8 mouse cellular contexts compared by ENCODE assay signal in genomic region chr12:3807548-3808395, GRCm38 (mm10). TPM values are rescaled to one million over a fixed set of nuclear protein-coding genes. Genes with fewer than 3 reads are reported as not detected.
DNase-seq lines count a peak whose midpoint lies in the region; ATAC-seq and TF ChIP-seq lines count a peak whose summit lies in the region.

No protein-coding gene starts in this region.

- H3K36me3 ChIP-seq in ES-E14 (ENCODE audit: control insufficient read depth, insufficient read depth, low read length, poor library complexity, severe bottlenecking) = no peaks in the 10 kb centered on the region
- H3K36me3 ChIP-seq in forebrain, embryonic 15.5 days = no peaks in the 10 kb centered on the region
- no peaks in the 10 kb centered on the region for H3K36me3 ChIP-seq in hindbrain, embryonic 13.5 days
- H3K36me3 ChIP-seq in midbrain, embryonic 11.5 days (ENCODE audit: control insufficient read depth, insufficient read depth, low read length) = no peaks in the 10 kb centered on the region

- H3K4me1 ChIP-seq in ES-E14 (ENCODE audit: control insufficient read depth in 2 of 2, insufficient read depth in 2 of 2, low read length in 2 of 2, poor library complexity in 1 of 2) = peaks cover 3 to 18% of the 10 kb centered on the region in 2 experiments; a peak in 2 of 4 replicates
- peaks cover 46% of the 10 kb centered on the region for H3K4me1 ChIP-seq in forebrain, embryonic 15.5 days
- peaks cover 53% of the 10 kb centered on the region for H3K4me1 ChIP-seq in hindbrain, embryonic 13.5 days (replicated peaks)
- peaks cover 17% of the 10 kb centered on the region for H3K4me1 ChIP-seq in midbrain, embryonic 11.5 days (ENCODE audit: control insufficient read depth, insufficient read depth, low read length)

- H3K27me3 ChIP-seq in forebrain, embryonic 15.5 days = no peaks in the 10 kb centered on the region
- 0 out of 2 replicates have a peak, but pooled peaks cover 12% of the 10 kb centered on the region for H3K27me3 ChIP-seq in hindbrain, embryonic 13.5 days
- no peaks in the 10 kb centered on the region for H3K27me3 ChIP-seq in midbrain, embryonic 11.5 days (ENCODE audit: control insufficient read depth, insufficient read depth, low read length)

- peak overlapping the region; percentile 82 for H3K9ac ChIP-seq in ES-E14 (ENCODE audit: insufficient read depth, low read depth, low read length, poor library complexity, severe bottlenecking)
- peak overlapping the region; percentile 65 for H3K9ac ChIP-seq in forebrain, embryonic 15.5 days (replicated peaks)
- H3K9ac ChIP-seq in hindbrain, embryonic 13.5 days = peak overlapping the region; percentile 94
- H3K9ac ChIP-seq in midbrain, embryonic 11.5 days (ENCODE audit: low read length) = peak overlapping the region; percentile 86

- peak overlapping the region; percentile 52 for H3K4me2 ChIP-seq in forebrain, embryonic 15.5 days (replicated peaks)
- H3K4me2 ChIP-seq in hindbrain, embryonic 13.5 days = peak overlapping the region; percentile 78
- H3K4me2 ChIP-seq in midbrain, embryonic 11.5 days = peak overlapping the region; percentile 85

- in situ Hi-C loops in ES-E14 (cut with MboI; ENCODE audit: low sequenced_read_pairs in 2 of 2, unreplicated experiment in 2 of 2) = no loop called here

- 0 out of 2 replicates have a peak overlapping the region, but pooled peaks have one; percentile 14 for H3K27ac ChIP-seq in ES-E14 (ENCODE audit: insufficient read depth, low read depth, low read length, poor library complexity, severe bottlenecking)
- H3K27ac ChIP-seq in forebrain, embryonic 15.5 days (replicated peaks) = peak overlapping the region; percentile 82
- peak overlapping the region; percentile 95 for H3K27ac ChIP-seq in hindbrain, embryonic 13.5 days
- peak overlapping the region; percentile 63 for H3K27ac ChIP-seq in midbrain, embryonic 11.5 days (ENCODE audit: low read depth, low read length)

- H3K9me3 ChIP-seq in ES-E14 (ENCODE audit: control insufficient read depth, insufficient read depth, low read depth, low read length) = no peaks in the 10 kb centered on the region
- H3K9me3 ChIP-seq in forebrain, embryonic 15.5 days = no peaks in the 10 kb centered on the region
- H3K9me3 ChIP-seq in hindbrain, embryonic 13.5 days = no peaks in the 10 kb centered on the region
- no peaks in the 10 kb centered on the region for H3K9me3 ChIP-seq in midbrain, embryonic 11.5 days (ENCODE audit: control insufficient read depth, low read length)

- peak overlapping the region; percentile 60 to 94 for H3K4me3 ChIP-seq in ES-E14 (ENCODE audit: insufficient read depth in 1 of 2, low read depth in 1 of 2, low read length in 2 of 2, poor library complexity in 1 of 2, severe bottlenecking in 1 of 2)
- H3K4me3 ChIP-seq in forebrain, embryonic 15.5 days = peak overlapping the region; percentile 58
- H3K4me3 ChIP-seq in hindbrain, embryonic 13.5 days = peak overlapping the region; percentile 85
- H3K4me3 ChIP-seq in midbrain, embryonic 11.5 days (ENCODE audit: low read depth, low read length) = peak overlapping the region; percentile 90

- WGBS in forebrain, embryonic 15.5 days = under 1% methylated on average over 40 of the region's 105 CpGs
- WGBS in hindbrain, embryonic 13.5 days = 1% methylated on average over 71 of the region's 105 CpGs
- WGBS in midbrain, embryonic 11.5 days = under 1% methylated on average over 42 of the region's 105 CpGs

- ATAC-seq in forebrain, embryonic 15.5 days (replicated peaks) = peak; percentile 28
- peak; percentile 46 for ATAC-seq in hindbrain, embryonic 13.5 days (ENCODE audit: low FRiP score)
- peak; percentile 58 for ATAC-seq in midbrain, embryonic 11.5 days (ENCODE audit: low FRiP score)

- intact Hi-C loops in left cerebral cortex, postnatal 4 days (cut with DNase I) = no loop called here

- no peak for DNase-seq in ES-E14 (ENCODE audit: low read depth, low spot score)
- DNase-seq in brain, adult 2 months (ENCODE audit: low read depth, low spot score) = peak; percentile 68
- DNase-seq in left cerebral cortex, postnatal 4 days = peak; percentile 82
- DNase-seq in midbrain, embryonic 11.5 days (ENCODE audit: low spot score, missing footprints) = peak; percentile 95
- DNase-seq in spleen, postnatal 10 days (ENCODE audit: low spot score in 2 of 2) = peak; percentile 28 to 53
- DNase-seq in c-Kit-positive CD71-positive TER-119-positive erythroid progenitor cells, embryonic 14.5 days (ENCODE audit: low spot score) = no peak

TF ChIP-seq in ES-E14, 5 proteins besides CTCF, POLR2A, EP300 and RAD21:
- no peak for TF ChIP-seq CHD2 (IDR thresholded peaks at IDR 0.05; ENCODE audit: low read depth, low read length)
- TF ChIP-seq MAFK (IDR thresholded peaks at IDR 0.05; ENCODE audit: insufficient read depth, low read depth, low read length) = no peak
- no peak for TF ChIP-seq ZC3H11A (IDR thresholded peaks at IDR 0.05; ENCODE audit: borderline replicate concordance, low read depth, low read length)
- no peak for TF ChIP-seq HCFC1 (IDR thresholded peaks at IDR 0.05; ENCODE audit: borderline replicate concordance, insufficient read depth, low read length)
- TF ChIP-seq ZNF384 (IDR thresholded peaks at IDR 0.05; ENCODE audit: low read depth, low read length) = no peak

RNA-seq across cellular contexts. Expression of gene Dnmt3a, which starts 2.0 kb away (rescaled TPM):
- total RNA-seq in ES-E14 (2012; rRNA removed) = 77.0 and 90.9 TPM in 2 replicates
- 90.4 and 95.4 TPM in 2 replicates for polyA plus RNA-seq in forebrain, embryonic 15.5 days (2015; fragmentation: Nextera tagmentation; extraction: Ambion mirVana)
- polyA plus RNA-seq in hindbrain, embryonic 13.5 days (2015; fragmentation: Nextera tagmentation; extraction: Ambion mirVana) = 126 and 132 TPM in 2 replicates
- 100 to 1,000 TPM; 184 to 206 TPM for total RNA-seq in left cerebral cortex, postnatal 4 days (2021)
- polyA plus RNA-seq in midbrain, embryonic 11.5 days (2014; fragmentation: Nextera tagmentation; extraction: Ambion mirVana) = 49.6 and 56.5 TPM in 2 replicates

Comparison
In these comparisons a context has a peak if more than half of its experiments do, and no peak if none do; other contexts are left out.
1. DNase-seq: peak in brain, adult 2 months (single experiment), left cerebral cortex, postnatal 4 days (single experiment), midbrain, embryonic 11.5 days (single experiment) and spleen, postnatal 10 days (2 of 2); none in ES-E14 (single experiment) and c-Kit-positive CD71-positive TER-119-positive erythroid progenitor cells, embryonic 14.5 days (single experiment).
2. H3K27ac ChIP-seq: peak in every context shown above with its lines; median percentile 95 in hindbrain, embryonic 13.5 days; 82 in forebrain, embryonic 15.5 days; 63 in midbrain, embryonic 11.5 days; 14 in ES-E14.
3. Peak in every context shown above with its lines, with median percentiles within 50 percentile points of each other: H3K4me3 ChIP-seq, H3K9ac ChIP-seq, ATAC-seq and H3K4me2 ChIP-seq.